Mouse (Mus musculus) heart, postnatal 36 days (tissue): Measurements from ENCODE around the gene Clec16a. TPM values are rescaled to one million over a fixed set of nuclear protein-coding genes. Genes with fewer than 3 reads are reported as not detected.

Experiments
- DNase-seq, 2 experiments: peaks; one replicate each; pipeline ENCODE4 v3.0.0; 2021 to 2022
- intact Hi-C: fragments of 180-260 bp; cut with DNase I; formaldehyde crosslinking; loops from one replicate; pipeline ENCODE4 v1.15.1; 2025
- total RNA-seq, 2 experiments: library from RNA; stranded (reverse); gene quantifications; 2 replicates each; pipeline ENCODE4 v1.2.3; 2021

Gene Clec16a
- total RNA-seq, 2 experiments from 2014 or later: 52.8 TPM

GRCm38 (mm10) chr16:10637898-10638297, 92.8 kb downstream of the Clec16a start:
- intact Hi-C loops: no loop called here
- DNase-seq: no peak

GRCm38 (mm10) chr16:10639111-10639889, 94.2 kb downstream of the Clec16a start:
- intact Hi-C loops: no loop called here
- DNase-seq: no peak

- intact Hi-C loops: loop anchor here (1.0 to 2.0 kb wide), 4 partner anchors 51 to 206 kb away; no protein-coding TSS in a partner anchor
- DNase-seq: peak; percentile 73 to 84
These were observed 94.9 kb downstream of the Clec16a start for GRCm38 (mm10) chr16:10640041-10640440.

- DNase-seq: no peak
- intact Hi-C loops: loop anchor here (2.0 kb wide), 2 partner anchors 50 to 126 kb away; no protein-coding TSS in a partner anchor
These were observed 96.0 kb downstream of the Clec16a start for GRCm38 (mm10) chr16:10641146-10641545.

GRCm38 (mm10) chr16:10642857-10643633, 97.9 kb downstream of the Clec16a start:
- no peak for DNase-seq
- intact Hi-C loops: no loop called here

- DNase-seq: no peak
- intact Hi-C loops: no loop called here
These were observed 99.1 kb downstream of the Clec16a start for GRCm38 (mm10) chr16:10644238-10644637.

- DNase-seq: no peak
- intact Hi-C loops: no loop called here
These were observed 99.6 kb downstream of the Clec16a start for GRCm38 (mm10) chr16:10644731-10645130.

- no peak for DNase-seq
- intact Hi-C loops: no loop called here
These were observed 106.7 kb downstream of the Clec16a start for GRCm38 (mm10) chr16:10651804-10652203.

GRCm38 (mm10) chr16:10652935-10653334, 107.8 kb downstream of the Clec16a start:
- no peak for DNase-seq
- intact Hi-C loops: no loop called here

- intact Hi-C loops: no loop called here
- no peak for DNase-seq
These were observed 110.1 kb downstream of the Clec16a start for GRCm38 (mm10) chr16:10655236-10655635.

GRCm38 (mm10) chr16:10655926-10656325, 110.8 kb downstream of the Clec16a start:
- no peak for DNase-seq
- intact Hi-C loops: no loop called here

GRCm38 (mm10) chr16:10656461-10656860, 111.3 kb downstream of the Clec16a start:
- intact Hi-C loops: no loop called here

GRCm38 (mm10) chr16:10656939-10657338, 111.8 kb downstream of the Clec16a start:
- intact Hi-C loops: no loop called here
- DNase-seq: no peak

More at GRCm38 (mm10) chr16:10656461-10656860, 111.3 kb downstream of the Clec16a start:
- no peak for DNase-seq

- DNase-seq: no peak
- intact Hi-C loops: no loop called here
These were observed 114.1 kb downstream of the Clec16a start for GRCm38 (mm10) chr16:10659211-10659610.

- DNase-seq: no peak
- intact Hi-C loops: no loop called here
These were observed 115.4 kb downstream of the Clec16a start for GRCm38 (mm10) chr16:10660526-10660925.

GRCm38 (mm10) chr16:10661385-10661784, 116.2 kb downstream of the Clec16a start:
- intact Hi-C loops: no loop called here

GRCm38 (mm10) chr16:10663890-10664731, 119.0 kb downstream of the Clec16a start:
- no peak for DNase-seq
- intact Hi-C loops: loop anchor here (2.0 kb wide), 1 partner anchor 123 kb away; no protein-coding TSS in a partner anchor

More at GRCm38 (mm10) chr16:10661385-10661784, 116.2 kb downstream of the Clec16a start:
- DNase-seq: no peak

GRCm38 (mm10) chr16:10664921-10665894, 120.1 kb downstream of the Clec16a start:
- intact Hi-C loops: loop anchor here (2.0 to 5.0 kb wide), 2 partner anchors 102 to 122 kb away; no protein-coding TSS in a partner anchor
- peak; percentile 35 to 40 for DNase-seq

- intact Hi-C loops: loop anchor here (5.0 kb wide), 1 partner anchor 101 kb away; no protein-coding TSS in a partner anchor
- no peak for DNase-seq
These were observed 121.6 kb downstream of the Clec16a start for GRCm38 (mm10) chr16:10666766-10667165.
